Mouse (Mus musculus) brain, embryonic 14.5 days (tissue): ENCODE data around the gene Lhpp.

Source experiments
- CTCF ChIP-seq: fragments of 200-500 bp; IDR thresholded peaks from 2 replicates; pipeline ENCODE4 v1.5.1; 2012; ENCODE audit warnings: inconsistent platforms, mild to moderate bottlenecking, moderate library complexity, borderline replicate concordance; ENCODE audit not compliant: insufficient read depth, insufficient read length; ENCODE audit errors: extremely low read depth
- POLR2A ChIP-seq: fragments of 200-500 bp; IDR thresholded peaks from 2 replicates; pipeline ENCODE4 v1.6.1; 2012; ENCODE audit warnings: mild to moderate bottlenecking, inconsistent platforms, borderline replicate concordance; ENCODE audit not compliant: poor library complexity, insufficient read depth, insufficient read length, severe bottlenecking; ENCODE audit errors: extremely low read depth

- TF ChIP-seq POLR2A (no peak), CTCF (no peak)
Measured at GRCm38 (mm10) chr7:132659633-132660032, 49.2 kb downstream of the Lhpp start.
